Mouse (Mus musculus) adrenal gland, postnatal 10 days (tissue): ENCODE data around the gene Extl1. TPM values are rescaled to one million over a fixed set of nuclear protein-coding genes. Genes with fewer than 3 reads are reported as not detected.
"Not testable (repeated sequence)": the region's sequence is repeated elsewhere in the genome, so short reads cannot be mapped to it uniquely, and the experiment has no call there.

Experiments used
- DNase-seq: peaks from one replicate; pipeline ENCODE4 v3.0.0; 2021; ENCODE audit warnings: mixed read lengths
- total RNA-seq, 2 experiments: library from RNA; stranded (reverse); gene quantifications; 2 replicates each; pipeline ENCODE4 v1.2.3; 2021

Gene Extl1
- total RNA-seq, 2 experiments from 2014 or later, result 1.1 to 3.1 TPM

DNA sequence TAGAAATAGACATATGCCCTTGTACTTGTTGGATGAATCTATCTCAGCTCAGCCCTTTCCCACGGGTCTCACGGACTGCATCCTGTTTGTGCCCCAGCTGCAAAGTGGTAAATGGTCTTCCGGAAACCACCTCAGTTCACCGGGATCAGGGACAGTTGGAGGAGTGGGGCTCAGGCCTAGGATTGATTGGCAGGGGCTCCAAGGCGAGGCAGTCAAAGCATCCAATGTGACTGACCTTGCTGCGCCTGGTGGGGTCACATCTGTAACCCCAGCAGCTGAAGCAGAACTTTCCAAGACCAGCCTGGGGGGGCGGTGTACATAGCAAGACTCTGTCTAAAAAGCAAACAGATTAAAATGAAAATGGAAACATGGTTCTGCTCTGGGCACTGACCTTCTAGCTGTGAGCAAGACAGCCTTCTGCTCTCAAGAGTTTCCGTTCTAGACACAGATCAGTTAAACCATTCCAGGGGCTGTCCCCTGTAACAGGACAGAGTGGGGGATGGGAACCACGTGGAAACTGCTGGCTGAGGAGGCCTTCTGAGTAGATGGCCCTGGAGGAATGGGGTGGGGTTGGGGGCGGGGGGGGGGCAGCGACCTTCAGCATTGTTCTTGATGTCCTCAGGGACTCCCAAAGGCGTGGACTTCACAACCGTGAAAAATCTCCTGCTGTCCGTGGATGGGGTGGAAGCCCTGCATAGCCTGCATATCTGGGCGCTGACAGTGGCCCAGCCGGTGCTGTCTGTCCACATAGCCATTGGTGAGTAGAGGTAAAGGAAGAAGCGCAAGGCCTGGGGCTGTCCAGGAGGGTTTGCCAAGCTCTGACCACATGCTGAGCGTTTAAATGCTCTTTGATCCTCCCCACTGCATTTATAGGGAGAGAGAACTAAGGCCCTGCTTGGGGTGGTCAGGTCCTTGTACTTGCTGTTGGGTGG, 32.1 kb downstream of the Extl1 start:
- DNase-seq, result peak; percentile 64

DNA sequence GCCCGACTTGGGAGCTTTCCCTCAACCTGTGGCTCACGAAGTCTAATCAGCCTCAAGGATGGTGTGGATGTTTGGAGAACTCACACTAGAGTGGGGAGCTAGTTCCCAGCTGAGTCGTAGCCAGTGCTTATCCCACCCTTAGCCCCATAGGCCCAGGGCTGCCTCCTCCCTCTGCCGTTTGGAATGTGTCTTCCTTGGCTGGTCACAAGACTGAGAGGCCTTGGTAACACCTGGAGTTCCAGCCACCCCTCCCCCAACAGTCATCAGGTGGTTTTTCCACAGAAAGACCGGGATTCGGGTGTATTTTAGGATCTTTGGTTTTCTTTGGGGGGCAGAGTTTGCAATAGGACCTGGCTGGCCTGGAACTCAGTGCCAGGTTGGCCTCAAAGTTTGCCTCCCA, 33.0 kb downstream of the Extl1 start:
- DNase-seq, result no peak

GRCm38 (mm10) chr4:134349829-134350228, 33.8 kb downstream of the Extl1 start:
- no peak for DNase-seq

DNA sequence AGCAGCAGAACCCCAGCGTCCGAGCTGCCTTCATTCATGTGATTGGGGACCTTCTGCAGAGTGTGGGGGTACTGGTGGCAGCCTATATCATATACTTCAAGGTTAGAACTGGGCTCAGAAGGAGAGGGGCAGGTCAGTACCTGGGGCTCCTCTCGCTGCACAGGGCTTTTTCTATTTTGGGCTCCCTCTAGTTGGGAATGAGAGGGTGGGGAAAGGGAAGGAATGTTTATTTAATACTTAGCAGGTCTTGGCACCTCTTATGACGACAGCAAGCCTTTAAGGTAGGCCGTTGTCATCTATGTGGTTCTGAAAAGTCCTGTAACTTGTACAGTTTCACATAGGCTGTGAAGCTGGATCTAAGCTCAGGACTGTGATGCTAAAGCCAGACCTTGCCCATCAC, 35.1 kb downstream of the Extl1 start:
- no peak for DNase-seq

DNA sequence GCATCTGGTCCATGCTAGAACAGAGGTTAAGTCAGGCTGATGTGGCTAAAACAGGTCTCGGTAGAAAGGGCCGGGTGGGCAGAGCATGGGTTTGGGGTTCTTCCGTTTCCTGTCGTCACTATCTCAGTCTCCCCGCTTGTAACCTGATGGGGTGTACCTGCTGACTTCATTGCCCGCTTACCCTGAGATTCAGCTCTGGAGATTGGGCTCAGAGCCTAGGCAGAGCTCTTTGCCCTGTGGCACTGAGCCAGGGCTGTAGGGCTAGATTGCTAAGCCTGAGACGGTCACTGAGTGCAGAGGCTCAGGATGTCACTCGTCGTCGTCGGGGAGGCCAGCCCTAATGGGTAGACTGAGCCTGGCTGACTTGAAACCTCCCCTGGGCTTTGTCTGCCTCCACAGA, 35.6 kb downstream of the Extl1 start:
- peak; percentile 62 for DNase-seq

DNA sequence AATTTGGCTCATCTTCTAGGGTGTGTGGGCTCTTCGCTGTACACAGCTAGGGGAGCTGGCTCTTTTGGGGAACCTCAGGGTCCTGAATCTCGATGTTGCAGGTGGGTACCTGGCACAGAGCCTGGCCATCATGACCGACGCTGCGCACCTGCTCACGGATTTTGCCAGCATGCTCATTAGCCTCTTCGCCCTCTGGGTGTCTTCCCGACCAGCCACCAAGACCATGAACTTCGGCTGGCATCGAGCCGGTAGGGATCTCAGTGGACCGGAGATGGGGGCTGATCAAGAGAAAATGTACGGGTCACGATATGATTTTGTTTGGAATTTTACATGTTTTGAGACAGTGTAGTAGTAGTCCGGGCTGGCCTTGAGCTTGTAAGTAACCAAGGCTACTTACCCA, 37.8 kb downstream of the Extl1 start:
- DNase-seq, result no peak

DNA sequence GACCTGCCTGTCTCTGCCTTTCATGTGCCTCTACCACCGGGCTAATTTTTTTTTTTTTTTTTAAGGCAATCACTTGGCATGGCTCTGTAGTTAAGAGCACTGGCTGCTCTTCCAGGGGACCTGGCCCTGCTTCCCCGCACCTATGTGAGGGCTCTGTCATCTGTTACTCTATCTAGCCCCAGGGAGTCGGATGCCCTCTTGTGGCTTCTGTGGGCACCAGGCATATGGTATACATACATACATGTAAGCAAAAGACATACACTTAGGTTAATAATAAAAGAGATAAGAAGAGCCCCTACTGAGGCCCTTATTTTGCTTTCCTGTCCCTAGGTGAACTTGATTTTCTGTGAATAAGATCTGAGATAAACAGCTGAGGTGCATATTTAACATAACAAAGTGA, 39.0 kb downstream of the Extl1 start:
- no peak for DNase-seq

- DNase-seq, result peak; percentile 68
Observed at GRCm38 (mm10) chr4:134343071-134344031, 40.3 kb downstream of the Extl1 start, which contains the start of gene Slc30a2. Gene Slc30a2, plus strand, starts transcription at chr4:134343181.

GRCm38 (mm10) chr4:134342213-134342779, 41.4 kb downstream of the Extl1 start:
- DNase-seq, result no peak

DNA sequence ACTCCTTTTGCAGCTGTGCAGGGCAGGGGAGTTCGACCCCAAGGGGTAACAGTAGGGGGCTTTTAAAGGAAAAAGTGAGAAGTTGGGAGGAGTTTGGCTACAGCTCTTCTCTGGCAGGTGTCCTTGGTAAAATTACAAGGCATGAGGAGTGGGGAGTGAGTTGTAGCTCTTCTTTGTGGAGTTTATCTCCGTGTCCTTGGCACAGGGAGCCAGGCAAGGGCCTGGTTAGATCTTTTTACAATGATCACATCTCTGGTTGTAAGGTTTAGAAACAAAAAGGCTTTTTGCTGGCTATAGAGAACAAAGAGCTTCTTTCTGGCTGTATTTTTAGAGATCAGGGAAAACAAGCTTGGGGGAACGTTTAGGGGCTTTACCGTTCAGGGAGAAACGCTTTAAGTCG, 42.4 kb downstream of the Extl1 start:
- not testable (repeated sequence) for DNase-seq

DNA sequence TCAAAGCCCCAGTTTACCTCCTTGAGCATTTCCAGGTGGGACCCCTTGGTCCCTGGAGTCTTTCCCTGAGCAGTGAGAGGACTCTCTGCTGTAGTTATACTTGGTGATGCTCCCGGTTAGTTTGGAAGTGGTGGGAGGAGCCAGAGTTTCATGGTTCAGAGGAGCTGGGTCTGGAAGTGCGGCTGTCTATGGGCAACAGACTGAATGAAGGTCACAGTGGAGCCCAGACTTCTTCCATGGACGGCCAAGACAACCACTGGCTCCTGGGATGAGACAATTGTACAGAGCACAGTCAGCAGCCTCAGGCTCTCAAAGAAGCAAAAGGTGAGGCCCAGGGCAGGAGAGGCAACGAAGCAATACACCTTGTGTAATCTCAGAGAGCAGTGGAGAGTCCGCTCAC, 53.4 kb downstream of the Extl1 start:
- DNase-seq, result no peak

DNA sequence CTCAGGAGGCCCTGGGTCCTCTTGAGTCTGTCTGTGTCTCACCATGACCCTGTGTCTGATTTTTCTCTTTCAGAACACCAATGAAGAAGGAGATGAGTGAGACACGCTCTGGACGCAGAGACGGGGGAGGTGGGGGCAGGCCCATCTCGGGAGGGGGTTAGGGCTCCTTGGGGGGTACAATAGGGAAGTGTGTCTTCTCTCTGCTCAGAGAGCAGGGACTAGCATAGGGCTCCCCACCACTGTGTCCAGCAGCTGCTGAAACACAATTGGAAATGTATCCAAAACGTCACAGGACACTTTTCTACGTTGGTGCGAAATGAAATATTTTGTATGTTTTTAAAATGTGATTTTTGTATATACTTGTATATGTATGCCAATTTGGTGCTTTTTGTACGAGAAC, 54.8 kb downstream of the Extl1 start:
- DNase-seq, result no peak

GRCm38 (mm10) chr4:134328151-134328550, 55.5 kb downstream of the Extl1 start:
- no peak for DNase-seq

DNA sequence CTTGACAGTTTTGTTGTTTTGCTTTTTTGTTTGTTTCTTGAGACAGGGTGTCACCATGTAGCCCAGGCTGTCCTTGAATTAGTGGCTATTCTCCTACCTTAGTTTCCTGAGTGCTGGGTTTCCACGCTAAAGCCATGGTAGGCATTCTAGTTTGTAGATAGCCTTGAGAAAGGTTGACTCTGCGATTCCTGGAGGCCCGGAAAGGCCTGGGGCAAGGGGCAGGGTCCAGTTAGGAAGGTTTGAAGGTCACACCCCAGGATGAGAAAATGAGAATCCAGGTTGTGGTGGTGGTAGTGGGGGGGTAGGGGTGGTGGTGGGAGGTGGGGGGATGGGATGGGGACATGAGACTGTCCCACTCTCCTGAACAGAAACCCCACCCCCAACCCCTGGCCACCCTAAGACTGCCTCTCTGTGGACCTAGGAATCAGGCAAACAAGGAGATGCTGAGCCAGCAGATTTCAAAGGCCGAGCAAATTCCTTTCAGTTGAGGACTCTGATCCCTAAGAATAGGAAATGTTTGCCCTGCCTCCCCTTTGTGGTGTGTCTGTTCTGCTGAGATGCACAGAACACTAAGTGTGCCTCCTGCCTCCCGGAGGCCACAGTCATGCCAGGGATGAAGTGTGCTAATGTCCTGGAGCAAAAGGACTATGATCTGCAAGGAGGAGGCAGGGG, 56.7 kb downstream of the Extl1 start:
- no peak for DNase-seq

DNA sequence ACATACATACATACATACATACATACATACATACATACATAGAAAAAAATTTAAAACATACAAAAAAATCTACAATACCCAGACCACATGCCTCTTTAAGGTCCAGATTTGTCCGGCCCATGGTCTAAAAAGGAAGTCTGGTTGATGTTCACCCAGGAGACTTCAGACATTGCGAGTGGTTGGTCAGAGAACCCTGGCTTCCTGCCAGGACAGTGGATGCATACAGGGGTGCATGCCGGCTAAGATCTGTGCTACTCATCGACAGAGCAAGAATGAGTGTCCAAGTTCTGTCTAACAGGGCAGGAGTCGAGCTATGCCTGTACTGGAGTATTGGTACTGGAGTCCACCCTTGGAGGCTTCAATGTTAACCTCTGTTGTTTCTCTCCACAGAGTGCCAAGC, 59.0 kb downstream of the Extl1 start:
- no peak for DNase-seq

- DNase-seq, result no peak
Observed at GRCm38 (mm10) chr4:134321524-134321923, 62.1 kb downstream of the Extl1 start.

GRCm38 (mm10) chr4:134319674-134320073, 64.0 kb downstream of the Extl1 start:
- DNase-seq, result no peak

- no peak for DNase-seq
Observed at GRCm38 (mm10) chr4:134319074-134319473, 64.6 kb downstream of the Extl1 start.

GRCm38 (mm10) chr4:134316390-134316789, 67.3 kb downstream of the Extl1 start:
- no peak for DNase-seq

GRCm38 (mm10) chr4:134315470-134315869, 68.2 kb downstream of the Extl1 start:
- DNase-seq, result no peak

DNA sequence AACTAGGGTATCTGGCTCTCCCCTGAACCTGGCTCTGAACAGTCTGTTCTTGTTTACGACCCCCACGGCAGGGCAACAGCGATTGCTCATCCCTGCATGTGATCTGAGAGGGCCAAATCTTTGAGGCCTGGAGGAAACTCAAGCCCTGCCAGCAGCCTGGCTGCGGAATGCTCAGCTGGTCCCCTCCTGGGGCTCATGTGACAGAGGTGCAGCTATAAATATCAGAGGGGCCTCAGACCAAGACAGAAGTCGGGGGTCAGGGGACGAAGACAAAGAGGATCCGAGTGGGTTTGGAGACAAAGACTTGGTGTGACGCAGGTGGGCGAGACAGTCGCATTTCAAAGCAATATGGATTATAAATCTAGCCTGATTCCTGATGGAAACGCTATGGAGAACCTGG, 68.8 kb downstream of the Extl1 start, which contains the start of gene Trim63:
Gene Trim63, plus strand, starts transcription at position 245 of the 400 bp plus-strand sequence.
- DNase-seq, result no peak
